Mouse (Mus musculus) neural tube, embryonic 14.5 days (tissue): ENCODE results near the gene Scrn1. TPM values are rescaled to one million over a fixed set of nuclear protein-coding genes. Genes with fewer than 3 reads are reported as not detected.

Experiments
- ATAC-seq: fragments of 200-750 bp; cut with Nextera tagmentation; 2 replicates; pipeline ENCODE4 v1.8.0; 2017; ENCODE audit warnings: low read depth, mild to moderate bottlenecking, moderate TSS enrichment, moderate library complexity
- H3K27ac ChIP-seq: fragments of 300-500 bp; sonication (generic); 2 replicates; pipeline ENCODE4 v1.5.1; 2014; ENCODE audit warnings: low read depth, mild to moderate bottlenecking, control low read depth, low read length, moderate library complexity, mixed read lengths
- H3K27me3 ChIP-seq: fragments of 300-500 bp; sonication (generic); 2 replicates; pipeline ENCODE4 v1.6.1; 2014; ENCODE audit warnings: low read length; ENCODE audit not compliant: control insufficient read depth, insufficient read depth
- H3K36me3 ChIP-seq: fragments of 300-500 bp; sonication (generic); 2 replicates; pipeline ENCODE4 v1.6.1; 2014; ENCODE audit warnings: low read length, mixed read lengths; ENCODE audit not compliant: control insufficient read depth, insufficient read depth
- H3K4me1 ChIP-seq: fragments of 300-500 bp; sonication (generic); 2 replicates; pipeline ENCODE4 v1.6.1; 2014; ENCODE audit warnings: low read length; ENCODE audit not compliant: control insufficient read depth, insufficient read depth
- H3K4me2 ChIP-seq: fragments of 300-500 bp; sonication (generic); 2 replicates; pipeline ENCODE4 v1.6.1; 2014; ENCODE audit warnings: mild to moderate bottlenecking, low read depth, low read length, control low read depth
- H3K4me3 ChIP-seq: fragments of 300-500 bp; sonication (generic); 2 replicates; pipeline ENCODE4 v1.5.1; 2014; ENCODE audit warnings: low read depth, low read length, control low read depth, mixed read lengths
- H3K9ac ChIP-seq: fragments of 300-500 bp; sonication (generic); replicated peaks from 2 replicates; pipeline ENCODE4 v1.6.1; 2014; ENCODE audit warnings: low read depth, mild to moderate bottlenecking, control low read depth, low read length, mixed read lengths
- H3K9me3 ChIP-seq: fragments of 300-500 bp; sonication (generic); 2 replicates; pipeline ENCODE4 v1.6.1; 2016; ENCODE audit warnings: low read length; ENCODE audit not compliant: control insufficient read depth
- WGBS: fragments of 180-500 bp; shearing (Covaris S2); extraction: QIAGEN DNeasy Blood & Tissue Kit; methylation state at CpG from one replicate; pipeline ENCODE4 v1.1.7; 2014; 5-methylcytosine and 5-hydroxymethylcytosine counted together
- polyA plus RNA-seq: library from polyadenylated mRNA; unstranded; fragments of >200 nt; fragmentation: Nextera tagmentation; extraction: Ambion mirVana; gene quantifications from 2 replicates; pipeline ENCODE4 v1.2.1, GENCODE M21; 2014

Gene Scrn1
- polyA plus RNA-seq, 1 experiment from 2014 or later: 109 TPM

- no peaks in the 10 kb centered on the region for H3K36me3 ChIP-seq
- H3K27me3 ChIP-seq: no peaks in the 10 kb centered on the region
- ATAC-seq: no peak
- no peak overlapping the region for H3K9ac ChIP-seq
- no peaks in the 10 kb centered on the region for H3K4me1 ChIP-seq
- no peak overlapping the region for H3K4me2 ChIP-seq
- H3K9me3 ChIP-seq: no peaks in the 10 kb centered on the region
- H3K4me3 ChIP-seq: no peak overlapping the region
- 87% methylated on average over 6 of the region's 6 CpGs for WGBS
- no peak overlapping the region for H3K27ac ChIP-seq
These were observed 103.5 kb downstream of the Scrn1 start for GRCm38 (mm10) chr6:54462766-54463165.

GRCm38 (mm10) chr6:54460915-54461671 is 105.2 kb downstream of the Scrn1 start:
- peak; percentile 31; the same call in 1 of the 2 replicates for ATAC-seq
- 63% methylated on average over 13 of the region's 13 CpGs for WGBS
- no peaks in the 10 kb centered on the region for H3K27me3 ChIP-seq
- H3K36me3 ChIP-seq: no peaks in the 10 kb centered on the region
- H3K4me1 ChIP-seq: no peaks in the 10 kb centered on the region
- no peak overlapping the region for H3K9ac ChIP-seq
- H3K4me2 ChIP-seq: no peak overlapping the region
- no peak overlapping the region for H3K27ac ChIP-seq
- H3K4me3 ChIP-seq: no peak overlapping the region
- no peaks in the 10 kb centered on the region for H3K9me3 ChIP-seq

- WGBS: 86% methylated on average over 6 of the region's 6 CpGs
- ATAC-seq: no peak
These were observed 105.9 kb downstream of the Scrn1 start for GRCm38 (mm10) chr6:54460172-54460914.

GRCm38 (mm10) chr6:54459661-54460060 is 106.6 kb downstream of the Scrn1 start:
- Histone ChIP-seq H3K27ac (no peak overlapping the region), H3K4me2 (no peak overlapping the region), H3K4me1 (no peaks in the 10 kb centered on the region), H3K4me3 (no peak overlapping the region), H3K27me3 (no peaks in the 10 kb centered on the region), H3K36me3 (no peaks in the 10 kb centered on the region), H3K9ac (no peak overlapping the region), H3K9me3 (no peaks in the 10 kb centered on the region)
- no peak for ATAC-seq
- 64% methylated on average over 7 of the region's 7 CpGs for WGBS

More at GRCm38 (mm10) chr6:54460172-54460914, 105.9 kb downstream of the Scrn1 start:
- Histone ChIP-seq H3K4me1 (no peaks in the 10 kb centered on the region), H3K9me3 (no peaks in the 10 kb centered on the region), H3K27me3 (no peaks in the 10 kb centered on the region), H3K36me3 (no peaks in the 10 kb centered on the region), H3K27ac (no peak overlapping the region), H3K4me2 (no peak overlapping the region), H3K4me3 (no peak overlapping the region), H3K9ac (no peak overlapping the region)

Other genes starting within 250 kb of the Scrn1 start
- 1.0 and 1.3 TPM in 2 replicates for gene Prr15, start 240.7 kb downstream of the Scrn1 start, polyA plus RNA-seq
- gene Wipf3, start 136.9 kb downstream of the Scrn1 start, polyA plus RNA-seq: 2.8 and 3.0 TPM in 2 replicates
- gene Plekha8, start 28.6 kb upstream of the Scrn1 start, polyA plus RNA-seq: 12.2 and 13.3 TPM in 2 replicates
- 9.1 and 14.6 TPM in 2 replicates for gene Fkbp14, start 30.8 kb upstream of the Scrn1 start, polyA plus RNA-seq
- 91.3 and 110 TPM in 2 replicates for gene Mturn, start 115.1 kb upstream of the Scrn1 start, polyA plus RNA-seq